Mouse (Mus musculus): ENCODE measurements around the gene Tie1. TPM values are rescaled to one million over a fixed set of nuclear protein-coding genes. Genes with fewer than 3 reads are reported as not detected.

Tie1 gene
- polyA plus RNA-seq, 1 experiment from 2014 or later, result 22.5 TPM

- H3K9me3 ChIP-seq, result no peaks in the 10 kb centered on the region
- 26% methylated on average over 11 of the region's 11 CpGs for WGBS
These were observed 24.1 kb downstream of the Tie1 start for GRCm38 (mm10) chr4:118465697-118466163.

GRCm38 (mm10) chr4:118464956-118465355 lies 24.9 kb downstream of the Tie1 start:
- Histone ChIP-seq H3K4me3 (replicated peaks) (no peak overlapping the region), H3K9me3 (no peaks in the 10 kb centered on the region), H3K4me2 (replicated peaks) (no peak overlapping the region), H3K4me1 (replicated peaks) (0 out of 2 replicates have a peak, but pooled peaks cover 3% of the 10 kb centered on the region), H3K36me3 (no peaks in the 10 kb centered on the region), H3K9ac (no peak overlapping the region), H3K27ac (no peak overlapping the region), H3K27me3 (replicated peaks) (no peaks in the 10 kb centered on the region)
- 92% methylated on average over 3 of the region's 3 CpGs for WGBS
- no peak for ATAC-seq

More at GRCm38 (mm10) chr4:118465697-118466163, 24.1 kb downstream of the Tie1 start:
- Histone ChIP-seq H3K4me3 (replicated peaks) (no peak overlapping the region), H3K36me3 (no peaks in the 10 kb centered on the region), H3K27me3 (replicated peaks) (no peaks in the 10 kb centered on the region), H3K4me1 (replicated peaks) (0 out of 2 replicates have a peak, but pooled peaks cover 3% of the 10 kb centered on the region), H3K27ac (no peak overlapping the region), H3K4me2 (replicated peaks) (no peak overlapping the region; the same call in 1 of the 2 replicates), H3K9ac (no peak overlapping the region)
- ATAC-seq, result peak; percentile 61

GRCm38 (mm10) chr4:118457345-118457975 lies 32.4 kb downstream of the Tie1 start, which contains the start of gene Mpl:
TSS of gene Mpl (minus strand) at chr4:118457513.
- ATAC-seq, result no peak
- Histone ChIP-seq H3K27me3 (replicated peaks) (no peaks in the 10 kb centered on the region), H3K9ac (no peak within 1 kb of the TSS), H3K36me3 (no peaks in the 10 kb centered on the region), H3K4me1 (replicated peaks) (no peaks in the 10 kb centered on the region), H3K27ac (no peak within 1 kb of the TSS), H3K9me3 (no peaks in the 10 kb centered on the region), H3K4me2 (replicated peaks) (no peak within 1 kb of the TSS), H3K4me3 (replicated peaks) (no peak within 1 kb of the TSS)
- WGBS, result 69% methylated on average over 9 of the region's 9 CpGs

- H3K4me3 ChIP-seq (replicated peaks), result peak overlapping the region; percentile 40
- H3K27ac ChIP-seq, result no peak overlapping the region
- H3K4me2 ChIP-seq (replicated peaks), result peak overlapping the region; percentile 88
- ATAC-seq, result peak; percentile 60
- H3K27me3 ChIP-seq (replicated peaks), result no peaks in the 10 kb centered on the region
- H3K9me3 ChIP-seq, result no peaks in the 10 kb centered on the region
- H3K36me3 ChIP-seq, result no peaks in the 10 kb centered on the region
- WGBS, result 28% methylated on average over 24 of the region's 24 CpGs
- H3K4me1 ChIP-seq (replicated peaks), result peaks cover 15% of the 10 kb centered on the region
- H3K9ac ChIP-seq, result peak overlapping the region; percentile 46; the same call in 1 of the 2 replicates
These were observed 43.3 kb downstream of the Tie1 start for GRCm38 (mm10) chr4:118446415-118447153.

- Histone ChIP-seq H3K4me2 (replicated peaks) (peak overlapping the region; percentile 88), H3K27me3 (replicated peaks) (no peaks in the 10 kb centered on the region), H3K9me3 (no peaks in the 10 kb centered on the region), H3K9ac (peak overlapping the region; percentile 46; the same call in 1 of the 2 replicates), H3K36me3 (no peaks in the 10 kb centered on the region), H3K4me3 (replicated peaks) (peak overlapping the region; percentile 40), H3K27ac (no peak overlapping the region), H3K4me1 (replicated peaks) (peaks cover 15% of the 10 kb centered on the region)
- 23% methylated on average over 18 of the region's 18 CpGs for WGBS
- peak; percentile 77 for ATAC-seq
These were observed 44.0 kb downstream of the Tie1 start for GRCm38 (mm10) chr4:118445781-118446414.

GRCm38 (mm10) chr4:118445088-118445487 lies 44.8 kb downstream of the Tie1 start:
- Histone ChIP-seq H3K4me1 (replicated peaks) (peaks cover 15% of the 10 kb centered on the region), H3K36me3 (no peaks in the 10 kb centered on the region), H3K27me3 (replicated peaks) (no peaks in the 10 kb centered on the region), H3K4me3 (replicated peaks) (no peak overlapping the region), H3K9me3 (no peaks in the 10 kb centered on the region), H3K9ac (no peak overlapping the region), H3K27ac (no peak overlapping the region), H3K4me2 (replicated peaks) (no peak overlapping the region)
- WGBS, result 84% methylated on average over 10 of the region's 10 CpGs
- ATAC-seq, result no peak

- WGBS, result 6% methylated on average over 12 of the region's 12 CpGs
- peak; percentile 36; the same call in 1 of the 2 replicates for ATAC-seq
These were observed 52.0 kb downstream of the Tie1 start for GRCm38 (mm10) chr4:118437829-118438253.

GRCm38 (mm10) chr4:118436820-118437603 lies 52.8 kb downstream of the Tie1 start, which contains the start of gene Cdc20:
TSS of gene Cdc20 (minus strand) at chr4:118437352.
- H3K27me3 ChIP-seq (replicated peaks), result no peaks in the 10 kb centered on the region
- peak within 1 kb of the TSS; percentile 67 for H3K4me3 ChIP-seq (replicated peaks)
- peak; percentile 96 for ATAC-seq
- H3K27ac ChIP-seq, result peak within 1 kb of the TSS; percentile 83
- H3K9me3 ChIP-seq, result no peaks in the 10 kb centered on the region
- under 1% methylated on average over 67 of the region's 67 CpGs for WGBS
- peak within 1 kb of the TSS; percentile 68 for H3K9ac ChIP-seq
- H3K4me2 ChIP-seq (replicated peaks), result peak within 1 kb of the TSS; percentile 97
- H3K4me1 ChIP-seq (replicated peaks), result peaks cover 29% of the 10 kb centered on the region
- H3K36me3 ChIP-seq, result peaks cover 23% of the 10 kb centered on the region

More at GRCm38 (mm10) chr4:118437829-118438253, 52.0 kb downstream of the Tie1 start:
- H3K36me3 ChIP-seq, result peaks cover 16% of the 10 kb centered on the region
- peaks cover 28% of the 10 kb centered on the region for H3K4me1 ChIP-seq (replicated peaks)
- peak overlapping the region; percentile 67 for H3K4me3 ChIP-seq (replicated peaks)
- peak overlapping the region; percentile 97 for H3K4me2 ChIP-seq (replicated peaks)
- peak overlapping the region; percentile 83 for H3K27ac ChIP-seq
- H3K27me3 ChIP-seq (replicated peaks), result no peaks in the 10 kb centered on the region
- no peaks in the 10 kb centered on the region for H3K9me3 ChIP-seq
- H3K9ac ChIP-seq, result peak overlapping the region; percentile 41

GRCm38 (mm10) chr4:118432332-118432731 lies 57.5 kb downstream of the Tie1 start:
- H3K36me3 ChIP-seq, result peaks cover 39% of the 10 kb centered on the region
- no peaks in the 10 kb centered on the region for H3K27me3 ChIP-seq (replicated peaks)
- peaks cover 48% of the 10 kb centered on the region for H3K4me1 ChIP-seq (replicated peaks)
- WGBS, result 69% methylated on average over 8 of the region's 8 CpGs
- no peak overlapping the region for H3K4me3 ChIP-seq (replicated peaks)
- H3K27ac ChIP-seq, result 0 out of 2 replicates have a peak overlapping the region, but pooled peaks have one; percentile 33
- no peak overlapping the region for H3K4me2 ChIP-seq (replicated peaks)
- ATAC-seq, result no peak
- no peak overlapping the region for H3K9ac ChIP-seq
- no peaks in the 10 kb centered on the region for H3K9me3 ChIP-seq

GRCm38 (mm10) chr4:118429215-118429895 lies 60.5 kb downstream of the Tie1 start:
- peak overlapping the region; percentile 34 for H3K9ac ChIP-seq
- peaks cover 36% of the 10 kb centered on the region for H3K4me1 ChIP-seq (replicated peaks)
- no peaks in the 10 kb centered on the region for H3K9me3 ChIP-seq
- peak overlapping the region; percentile 93 for H3K27ac ChIP-seq
- H3K27me3 ChIP-seq (replicated peaks), result no peaks in the 10 kb centered on the region
- peaks cover 35% of the 10 kb centered on the region for H3K36me3 ChIP-seq
- peak; percentile 26; the same call in 1 of the 2 replicates for ATAC-seq
- peak overlapping the region; percentile 89 for H3K4me3 ChIP-seq (replicated peaks)
- peak overlapping the region; percentile 85 for H3K4me2 ChIP-seq (replicated peaks)
- 48% methylated on average over 7 of the region's 7 CpGs for WGBS
